Comparison of ENCODE assay signal across 29 mouse cellular contexts in genomic region chr16:59427960-59428359, GRCm38 (mm10). TPM values are rescaled to one million over a fixed set of nuclear protein-coding genes. Genes with fewer than 3 reads are reported as not detected.
DNase-seq lines count a peak whose midpoint lies in the region; ATAC-seq and TF ChIP-seq lines count a peak whose summit lies in the region.
"Had no signal": no experiment of that assay in that cellular context is flagged by ENCODE, and none has a peak within 500 bp of the region (broad histone marks: within the 10 kb centered on the region; RNA-seq: fewer than 3 reads in every experiment).

No protein-coding gene starts in this region.

- no peak overlapping the region for H3K4me3 ChIP-seq in midbrain, embryonic 12.5 days
- no peak overlapping the region for H3K4me3 ChIP-seq in midbrain, embryonic 16.5 days (ENCODE audit: low read depth, low read length)
- no peak overlapping the region for H3K4me3 ChIP-seq in embryonic facial prominence, embryonic 15.5 days (replicated peaks)
- no peak overlapping the region for H3K4me3 ChIP-seq in midbrain, embryonic 14.5 days (replicated peaks; ENCODE audit: low read depth, low read length)
- no peak overlapping the region for H3K4me3 ChIP-seq in lung, adult 2 months (replicated peaks; ENCODE audit: extremely low read depth, low read depth, low read length)
- H3K4me3 ChIP-seq: erythroblast, embryonic 14.5 days; heart, adult 2 months; hindbrain, embryonic 10.5 days; hindbrain, embryonic 13.5 days; intestine, embryonic 15.5 days had no signal

- TF ChIP-seq POLR2A in lung, adult 2 months (IDR thresholded peaks at IDR 0.05; ENCODE audit: borderline replicate concordance, extremely low read depth, low read depth, low read length) = no peak

- H3K4me2 ChIP-seq in midbrain, embryonic 12.5 days (replicated peaks) = no peak overlapping the region
- H3K4me2 ChIP-seq in midbrain, embryonic 16.5 days (ENCODE audit: low read length) = no peak overlapping the region
- no peak overlapping the region for H3K4me2 ChIP-seq in embryonic facial prominence, embryonic 15.5 days (replicated peaks)
- no peak overlapping the region for H3K4me2 ChIP-seq in midbrain, embryonic 14.5 days (ENCODE audit: low read length)
- H3K4me2 ChIP-seq: heart, embryonic 11.5 days; hindbrain, embryonic 13.5 days; intestine, embryonic 15.5 days had no signal

- H3K27ac ChIP-seq in midbrain, embryonic 12.5 days (replicated peaks) = no peak overlapping the region
- H3K27ac ChIP-seq in midbrain, embryonic 16.5 days (ENCODE audit: low read length) = no peak overlapping the region
- H3K27ac ChIP-seq in embryonic facial prominence, embryonic 15.5 days (replicated peaks) = no peak overlapping the region
- H3K27ac ChIP-seq in midbrain, embryonic 14.5 days (replicated peaks; ENCODE audit: low read depth, low read length) = no peak overlapping the region
- H3K27ac ChIP-seq: heart, adult 2 months; hindbrain, embryonic 10.5 days; hindbrain, embryonic 13.5 days; intestine, embryonic 15.5 days had no signal

- peak; percentile 93 for ATAC-seq in frontal cortex, adult (ENCODE audit: low TSS enrichment)
- ATAC-seq in midbrain, embryonic 12.5 days (ENCODE audit: low FRiP score, low read depth) = peak; percentile 58; the same call in 1 of the 2 replicates
- no peak for ATAC-seq in midbrain, embryonic 16.5 days
- peak; percentile 54; the same call in 1 of the 2 replicates for ATAC-seq in embryonic facial prominence, embryonic 15.5 days (ENCODE audit: insufficient number of reproducible peaks, low FRiP score, low TSS enrichment, low read depth)
- ATAC-seq in midbrain, embryonic 14.5 days (ENCODE audit: low FRiP score, low TSS enrichment) = 0 out of 2 replicates have a peak, but pooled peaks have one; percentile 57
- ATAC-seq: CD4-positive, CD25-positive, alpha-beta regulatory T cell, adult 4 months; forebrain, embryonic 14.5 days; forebrain, postnatal 0 days; hindbrain, embryonic 16.5 days; intestine, embryonic 15.5 days had no signal

- no peaks in the 10 kb centered on the region for H3K27me3 ChIP-seq in midbrain, embryonic 12.5 days
- H3K27me3 ChIP-seq in midbrain, embryonic 16.5 days (ENCODE audit: control insufficient read depth, insufficient read depth, low read depth, low read length) = no peaks in the 10 kb centered on the region
- no peaks in the 10 kb centered on the region for H3K27me3 ChIP-seq in embryonic facial prominence, embryonic 15.5 days
- no peaks in the 10 kb centered on the region for H3K27me3 ChIP-seq in midbrain, embryonic 14.5 days (ENCODE audit: control insufficient read depth, insufficient read depth, low read length)
- H3K27me3 ChIP-seq: hindbrain, embryonic 13.5 days; intestine, embryonic 15.5 days had no signal

- DNase-seq in frontal cortex, postnatal 25 days (ENCODE audit: low spot score in 2 of 2) = no peak
- DNase-seq in midbrain, embryonic 14.5 days = no peak
- no peak for DNase-seq in lung, adult 2 months
- DNase-seq: adrenal gland, adult 2 months; adrenal gland, postnatal 25 days; cerebellum, adult 11-12 months; cerebellum, adult 8-10 months; cerebellum, postnatal 10 days; cerebellum, postnatal 36 days; embryo, embryonic 11 days; forebrain, postnatal 0 days; gastrocnemius, postnatal 10 days; gastrocnemius, postnatal 36 days; heart, adult 2 months had no signal

- H3K4me1 ChIP-seq in midbrain, embryonic 12.5 days = no peaks in the 10 kb centered on the region
- no peaks in the 10 kb centered on the region for H3K4me1 ChIP-seq in midbrain, embryonic 16.5 days (ENCODE audit: control insufficient read depth, insufficient read depth, low read length)
- 0 out of 2 replicates have a peak, but pooled peaks cover 4% of the 10 kb centered on the region for H3K4me1 ChIP-seq in embryonic facial prominence, embryonic 15.5 days
- no peaks in the 10 kb centered on the region for H3K4me1 ChIP-seq in midbrain, embryonic 14.5 days (ENCODE audit: control insufficient read depth, insufficient read depth, low read length)
- H3K4me1 ChIP-seq in lung, adult 2 months (ENCODE audit: control insufficient read depth, insufficient read depth, low read length) = no peaks in the 10 kb centered on the region
- H3K4me1 ChIP-seq: hindbrain, embryonic 10.5 days; hindbrain, embryonic 13.5 days; intestine, embryonic 15.5 days had no signal

- TF ChIP-seq CTCF in lung, adult 2 months (IDR thresholded peaks at IDR 0.05; ENCODE audit: insufficient read depth, low read length) = no peak

- H3K9ac ChIP-seq in midbrain, embryonic 12.5 days (replicated peaks) = no peak overlapping the region
- H3K9ac ChIP-seq in midbrain, embryonic 16.5 days (ENCODE audit: low read depth, low read length) = no peak overlapping the region
- H3K9ac ChIP-seq in embryonic facial prominence, embryonic 15.5 days = no peak overlapping the region
- H3K9ac ChIP-seq in midbrain, embryonic 14.5 days (replicated peaks; ENCODE audit: low read length) = no peak overlapping the region
- H3K9ac ChIP-seq: forebrain, postnatal 0 days; hindbrain, embryonic 13.5 days; intestine, embryonic 15.5 days had no signal

- no peaks in the 10 kb centered on the region for H3K9me3 ChIP-seq in midbrain, embryonic 12.5 days
- no peaks in the 10 kb centered on the region for H3K9me3 ChIP-seq in midbrain, embryonic 16.5 days (replicated peaks; ENCODE audit: control insufficient read depth, low read length, poor library complexity, severe bottlenecking)
- no peaks in the 10 kb centered on the region for H3K9me3 ChIP-seq in embryonic facial prominence, embryonic 15.5 days (replicated peaks)
- no peaks in the 10 kb centered on the region for H3K9me3 ChIP-seq in midbrain, embryonic 14.5 days (ENCODE audit: control insufficient read depth, low read length)
- H3K9me3 ChIP-seq: hindbrain, embryonic 10.5 days; hindbrain, embryonic 13.5 days; intestine, embryonic 15.5 days had no signal

- no peaks in the 10 kb centered on the region for H3K36me3 ChIP-seq in midbrain, embryonic 12.5 days
- no peaks in the 10 kb centered on the region for H3K36me3 ChIP-seq in midbrain, embryonic 16.5 days (ENCODE audit: control insufficient read depth, insufficient read depth, low read length)
- no peaks in the 10 kb centered on the region for H3K36me3 ChIP-seq in embryonic facial prominence, embryonic 15.5 days
- H3K36me3 ChIP-seq in midbrain, embryonic 14.5 days (ENCODE audit: control insufficient read depth, insufficient read depth, low read length) = no peaks in the 10 kb centered on the region
- H3K36me3 ChIP-seq: hindbrain, embryonic 10.5 days; hindbrain, embryonic 13.5 days; intestine, embryonic 15.5 days had no signal

- WGBS in midbrain, embryonic 12.5 days = 72% methylated on average over 7 of the region's 7 CpGs
- 64% methylated on average over 7 of the region's 7 CpGs for WGBS in midbrain, embryonic 16.5 days
- 54% methylated on average over 7 of the region's 7 CpGs for WGBS in embryonic facial prominence, embryonic 15.5 days
- 64% methylated on average over 7 of the region's 7 CpGs for WGBS in midbrain, embryonic 14.5 days
- WGBS in lung, adult 2 months = 71% methylated on average over 7 of the region's 7 CpGs

RNA-seq across cellular contexts. Expression of gene Gabrr3, which starts 20.8 kb away (rescaled TPM):
- polyA plus RNA-seq in midbrain, embryonic 12.5 days (2016; fragmentation: Nextera tagmentation; extraction: Ambion mirVana) = 0.27 and 0.35 TPM in 2 replicates
- not detected in 2 replicates for polyA plus RNA-seq in midbrain, embryonic 16.5 days (2015; fragmentation: Nextera tagmentation; extraction: Ambion mirVana)
- 0.04 and 0.05 TPM in 2 replicates for polyA plus RNA-seq in embryonic facial prominence, embryonic 15.5 days (2015; fragmentation: Nextera tagmentation; extraction: Ambion mirVana)
- 0.08 TPM in 1 of 2 replicates, not detected in the other for polyA plus RNA-seq in midbrain, embryonic 14.5 days (2014; fragmentation: Nextera tagmentation; extraction: Ambion mirVana)
- polyA plus RNA-seq in lung, adult 2 months (2012; rRNA removed) = not detected in 2 replicates
- polyA plus RNA-seq: adrenal gland, adult 2 months; C2C12; CD4-positive, CD25-positive, alpha-beta regulatory T cell, adult 4 months; forebrain, embryonic 14.5 days; forebrain, postnatal 0 days; heart, adult 2 months; heart, embryonic 11.5 days; heart, embryonic 14.5 days; heart, postnatal 0 days; hindbrain, embryonic 13.5 days; hindbrain, embryonic 16.5 days had no signal

RNA-seq across cellular contexts. Expression of gene Riox2, which starts 43.6 kb away (rescaled TPM):
- 19.3 and 19.9 TPM in 2 replicates for polyA plus RNA-seq in midbrain, embryonic 12.5 days (2016; fragmentation: Nextera tagmentation; extraction: Ambion mirVana)
- 15.7 and 16.0 TPM in 2 replicates for polyA plus RNA-seq in midbrain, embryonic 16.5 days (2015; fragmentation: Nextera tagmentation; extraction: Ambion mirVana)
- polyA plus RNA-seq in embryonic facial prominence, embryonic 15.5 days (2015; fragmentation: Nextera tagmentation; extraction: Ambion mirVana) = 30.8 and 36.2 TPM in 2 replicates
- polyA plus RNA-seq in midbrain, embryonic 14.5 days (2014; fragmentation: Nextera tagmentation; extraction: Ambion mirVana) = 10.6 and 12.3 TPM in 2 replicates
- polyA plus RNA-seq in lung, adult 2 months (2012; rRNA removed) = 4.4 and 7.0 TPM in 2 replicates
